Comparison of ENCODE assay signal across 32 mouse cellular contexts in genomic region chr6:36094075-36094474, GRCm38 (mm10).
"Had no signal": no experiment of that assay in that cellular context is flagged by ENCODE, and none has a peak within 500 bp of the region (broad histone marks: within the 10 kb centered on the region; RNA-seq: fewer than 3 reads in every experiment).

No protein-coding gene starts in this region.

- H3K4me2 ChIP-seq: heart, embryonic 11.5 days; heart, embryonic 12.5 days; heart, embryonic 13.5 days; heart, embryonic 15.5 days; hindbrain, embryonic 12.5 days; hindbrain, embryonic 13.5 days; hindbrain, embryonic 14.5 days; hindbrain, embryonic 15.5 days; intestine, embryonic 15.5 days; kidney, embryonic 15.5 days had no signal

- H3K36me3 ChIP-seq: heart, embryonic 10.5 days; heart, embryonic 12.5 days; heart, embryonic 13.5 days; heart, embryonic 15.5 days; hindbrain, embryonic 10.5 days; hindbrain, embryonic 12.5 days; hindbrain, embryonic 13.5 days; hindbrain, embryonic 15.5 days; intestine, embryonic 15.5 days; kidney, embryonic 15.5 days had no signal

- H3K27me3 ChIP-seq: heart, embryonic 12.5 days; heart, embryonic 13.5 days; heart, embryonic 15.5 days; hindbrain, embryonic 12.5 days; hindbrain, embryonic 13.5 days; hindbrain, embryonic 15.5 days; intestine, embryonic 15.5 days; kidney, embryonic 15.5 days had no signal

- H3K9me3 ChIP-seq: heart, embryonic 10.5 days; heart, embryonic 12.5 days; heart, embryonic 13.5 days; heart, embryonic 15.5 days; hindbrain, embryonic 10.5 days; hindbrain, embryonic 12.5 days; hindbrain, embryonic 13.5 days; hindbrain, embryonic 15.5 days; intestine, embryonic 15.5 days; kidney, embryonic 15.5 days had no signal

- H3K4me3 ChIP-seq: heart, embryonic 10.5 days; heart, embryonic 12.5 days; heart, embryonic 13.5 days; heart, embryonic 15.5 days; hindbrain, embryonic 10.5 days; hindbrain, embryonic 12.5 days; hindbrain, embryonic 13.5 days; hindbrain, embryonic 15.5 days; intestine, embryonic 15.5 days; kidney, embryonic 15.5 days; layer of hippocampus, adult 2 months; left cerebral cortex, adult 2 months had no signal

- DNase-seq: heart, postnatal 10 days; heart, postnatal 14 days; heart, postnatal 36 days; heart, postnatal 4 days; kidney, adult 11 months; kidney, adult 18-20 months; kidney, adult 2 months; kidney, adult 8-10 months; kidney, adult 9 months; kidney, postnatal 10 days; kidney, postnatal 14 days; kidney, postnatal 25 days; kidney, postnatal 36 days; kidney, postnatal 4 days; layer of hippocampus, adult 9-11 months; layer of hippocampus, postnatal 36 days had no signal

- H3K27ac ChIP-seq: heart, embryonic 10.5 days; heart, embryonic 13.5 days; heart, embryonic 15.5 days; hindbrain, embryonic 10.5 days; hindbrain, embryonic 12.5 days; hindbrain, embryonic 13.5 days; hindbrain, embryonic 14.5 days; hindbrain, embryonic 15.5 days; hindbrain, postnatal 0 days; intestine, embryonic 15.5 days; kidney, embryonic 15.5 days; kidney, postnatal 0 days; layer of hippocampus, adult 2 months; left cerebral cortex, adult 2 months had no signal

- H3K4me1 ChIP-seq: heart, embryonic 10.5 days; heart, embryonic 12.5 days; heart, embryonic 13.5 days; heart, embryonic 15.5 days; hindbrain, embryonic 12.5 days; hindbrain, embryonic 15.5 days; intestine, embryonic 15.5 days; kidney, embryonic 15.5 days had no signal

- H3K9ac ChIP-seq: heart, embryonic 12.5 days; heart, embryonic 13.5 days; heart, embryonic 15.5 days; hindbrain, embryonic 12.5 days; hindbrain, embryonic 13.5 days; hindbrain, embryonic 14.5 days; hindbrain, embryonic 15.5 days; intestine, embryonic 15.5 days; kidney, embryonic 15.5 days had no signal
